Mouse (Mus musculus): Measurements from ENCODE around the gene Tcf7l2. TPM values are rescaled to one million over a fixed set of nuclear protein-coding genes. Genes with fewer than 3 reads are reported as not detected.

The Tcf7l2 gene
- polyA plus RNA-seq, 1 experiment from 2014 or later: 60.6 TPM

DNA sequence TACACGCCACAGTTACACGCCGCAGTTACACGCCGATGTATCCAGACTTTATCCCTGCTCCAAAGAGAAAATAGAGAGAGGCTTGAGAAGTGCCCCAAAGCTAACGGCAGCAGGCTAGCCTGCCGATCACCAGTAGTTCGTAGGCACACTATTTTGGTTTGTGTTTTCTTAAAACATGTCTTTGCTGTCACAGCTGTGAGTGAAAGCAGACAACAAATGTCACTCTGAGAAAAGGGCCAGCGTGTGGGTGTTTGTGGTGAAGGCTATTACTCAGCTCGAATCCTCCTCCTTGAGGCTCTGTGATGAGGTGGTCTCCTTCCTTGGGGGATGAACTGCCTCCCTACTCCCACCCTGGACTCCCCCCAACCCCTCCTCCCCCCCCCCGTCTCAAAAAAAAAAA lies 26.6 kb downstream of the Tcf7l2 start:
- Histone ChIP-seq H3K27me3 (ENCODE audit: control insufficient read depth, insufficient read depth, low read length) (no peaks in the 10 kb centered on the region), H3K4me3 (ENCODE audit: low read depth, low read length) (no peak overlapping the region), H3K36me3 (ENCODE audit: control insufficient read depth, insufficient read depth, low read length) (no peaks in the 10 kb centered on the region), H3K27ac (ENCODE audit: low read depth, low read length) (no peak overlapping the region), H3K9me3 (ENCODE audit: control insufficient read depth, low read length) (no peaks in the 10 kb centered on the region), H3K4me1 (ENCODE audit: control insufficient read depth, insufficient read depth, low read length) (peaks cover 25% of the 10 kb centered on the region), H3K9ac (ENCODE audit: low read length) (no peak overlapping the region), H3K4me2 (ENCODE audit: low read depth) (no peak overlapping the region)
- ATAC-seq (ENCODE audit: insufficient read depth, low FRiP score, low TSS enrichment): no peak
- WGBS: 54% methylated on average over 10 of the region's 11 CpGs
- DNase-seq (ENCODE audit: low spot score): no peak

- Histone ChIP-seq H3K4me2 (ENCODE audit: low read depth) (no peak overlapping the region), H3K27ac (ENCODE audit: low read depth, low read length) (no peak overlapping the region), H3K4me3 (ENCODE audit: low read depth, low read length) (no peak overlapping the region), H3K9me3 (ENCODE audit: control insufficient read depth, low read length) (no peaks in the 10 kb centered on the region), H3K4me1 (ENCODE audit: control insufficient read depth, insufficient read depth, low read length) (peaks cover 25% of the 10 kb centered on the region), H3K27me3 (ENCODE audit: control insufficient read depth, insufficient read depth, low read length) (no peaks in the 10 kb centered on the region), H3K36me3 (ENCODE audit: control insufficient read depth, insufficient read depth, low read length) (no peaks in the 10 kb centered on the region), H3K9ac (ENCODE audit: low read length) (no peak overlapping the region)
- 71% methylated on average over 11 of the region's 11 CpGs for WGBS
- no peak for ATAC-seq (ENCODE audit: insufficient read depth, low FRiP score, low TSS enrichment)
- no peak for DNase-seq (ENCODE audit: low spot score)
Observed at GRCm38 (mm10) chr19:55768889-55769288, 27.3 kb downstream of the Tcf7l2 start.

DNA sequence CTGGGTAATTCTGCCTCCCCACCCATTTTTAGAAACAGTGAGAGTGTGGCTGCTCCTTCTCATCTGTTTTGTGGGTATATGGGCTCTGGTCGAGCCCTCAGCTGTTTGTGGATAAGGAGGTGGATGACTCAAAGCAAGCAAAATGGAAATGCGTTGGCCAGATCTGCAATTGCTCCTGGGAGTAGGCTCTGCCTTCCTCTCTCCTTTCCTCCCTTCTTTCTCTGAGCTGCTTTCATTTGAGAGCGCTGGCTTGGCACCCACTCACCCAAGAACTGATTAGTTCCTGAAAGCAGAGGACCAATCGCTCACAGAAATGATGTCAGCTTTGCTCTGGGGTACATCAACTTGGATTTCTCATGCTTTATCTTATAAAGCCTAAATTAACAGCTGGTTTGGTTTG lies 32.7 kb downstream of the Tcf7l2 start:
- no peak overlapping the region for H3K4me3 ChIP-seq (ENCODE audit: low read depth, low read length)
- H3K9ac ChIP-seq (ENCODE audit: low read length): no peak overlapping the region
- DNase-seq (ENCODE audit: low spot score): no peak
- no peak for ATAC-seq (ENCODE audit: insufficient read depth, low FRiP score, low TSS enrichment)
- no peak overlapping the region for H3K4me2 ChIP-seq (ENCODE audit: low read depth)
- H3K36me3 ChIP-seq (ENCODE audit: control insufficient read depth, insufficient read depth, low read length): no peaks in the 10 kb centered on the region
- H3K27ac ChIP-seq (ENCODE audit: low read depth, low read length): no peak overlapping the region
- H3K27me3 ChIP-seq (ENCODE audit: control insufficient read depth, insufficient read depth, low read length): no peaks in the 10 kb centered on the region
- WGBS: 79% methylated on average over 4 of the region's 4 CpGs
- no peaks in the 10 kb centered on the region for H3K9me3 ChIP-seq (ENCODE audit: control insufficient read depth, low read length)
- peaks cover 10% of the 10 kb centered on the region; the same call in 1 of the 2 replicates for H3K4me1 ChIP-seq (ENCODE audit: control insufficient read depth, insufficient read depth, low read length)

GRCm38 (mm10) chr19:55774824-55775223 lies 33.2 kb downstream of the Tcf7l2 start:
- ATAC-seq (ENCODE audit: insufficient read depth, low FRiP score, low TSS enrichment): no peak
- 82% methylated on average over 7 of the region's 7 CpGs for WGBS

DNA sequence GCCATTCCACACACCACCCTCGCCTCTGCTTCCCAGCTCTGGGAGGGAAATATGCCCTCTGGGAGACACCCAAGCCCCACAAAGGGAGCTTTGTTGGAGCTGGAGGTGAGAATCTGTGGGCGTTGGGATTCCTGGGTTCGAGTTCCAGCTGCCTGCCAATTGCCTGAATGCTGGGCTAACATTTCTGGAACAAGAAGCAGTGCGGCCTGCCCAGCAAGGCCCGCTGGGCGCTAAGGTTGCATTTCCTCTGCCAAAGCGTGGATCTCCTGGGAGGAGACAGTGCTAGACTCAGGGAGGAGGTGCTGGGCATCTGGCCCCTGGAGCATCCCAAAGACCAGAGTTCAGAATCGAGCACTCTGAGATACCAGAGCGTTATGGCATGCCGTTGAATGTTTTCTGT lies 38.3 kb downstream of the Tcf7l2 start:
- H3K27me3 ChIP-seq (ENCODE audit: control insufficient read depth, insufficient read depth, low read length): no peaks in the 10 kb centered on the region
- ATAC-seq (ENCODE audit: insufficient read depth, low FRiP score, low TSS enrichment) (no peak), DNase-seq (ENCODE audit: low spot score) (no peak)
- no peak overlapping the region for H3K27ac ChIP-seq (ENCODE audit: low read depth, low read length)
- H3K4me1 ChIP-seq (ENCODE audit: control insufficient read depth, insufficient read depth, low read length): 0 out of 2 replicates have a peak, but pooled peaks cover 2% of the 10 kb centered on the region
- WGBS: 83% methylated on average over 10 of the region's 10 CpGs
- no peaks in the 10 kb centered on the region for H3K9me3 ChIP-seq (ENCODE audit: control insufficient read depth, low read length)
- no peak overlapping the region for H3K4me3 ChIP-seq (ENCODE audit: low read depth, low read length)
- H3K4me2 ChIP-seq (ENCODE audit: low read depth): no peak overlapping the region
- H3K9ac ChIP-seq (ENCODE audit: low read length): no peak overlapping the region
- no peaks in the 10 kb centered on the region for H3K36me3 ChIP-seq (ENCODE audit: control insufficient read depth, insufficient read depth, low read length)

More at GRCm38 (mm10) chr19:55774824-55775223, 33.2 kb downstream of the Tcf7l2 start:
- Histone ChIP-seq H3K4me2 (ENCODE audit: low read depth) (no peak overlapping the region), H3K4me1 (ENCODE audit: control insufficient read depth, insufficient read depth, low read length) (peaks cover 10% of the 10 kb centered on the region; the same call in 1 of the 2 replicates), H3K36me3 (ENCODE audit: control insufficient read depth, insufficient read depth, low read length) (no peaks in the 10 kb centered on the region), H3K27me3 (ENCODE audit: control insufficient read depth, insufficient read depth, low read length) (no peaks in the 10 kb centered on the region), H3K4me3 (ENCODE audit: low read depth, low read length) (no peak overlapping the region), H3K27ac (ENCODE audit: low read depth, low read length) (no peak overlapping the region), H3K9ac (ENCODE audit: low read length) (no peak overlapping the region), H3K9me3 (ENCODE audit: control insufficient read depth, low read length) (no peaks in the 10 kb centered on the region)
- no peak for DNase-seq (ENCODE audit: low spot score)

- H3K36me3 ChIP-seq (ENCODE audit: control insufficient read depth, insufficient read depth, low read length): no peaks in the 10 kb centered on the region
- H3K27ac ChIP-seq (ENCODE audit: low read depth, low read length): no peak overlapping the region
- no peak overlapping the region for H3K9ac ChIP-seq (ENCODE audit: low read length)
- WGBS: 81% methylated on average over 10 of the region's 10 CpGs
- H3K4me3 ChIP-seq (ENCODE audit: low read depth, low read length): no peak overlapping the region
- no peak for ATAC-seq (ENCODE audit: insufficient read depth, low FRiP score, low TSS enrichment)
- H3K9me3 ChIP-seq (ENCODE audit: control insufficient read depth, low read length): no peaks in the 10 kb centered on the region
- no peak overlapping the region for H3K4me2 ChIP-seq (ENCODE audit: low read depth)
- 0 out of 2 replicates have a peak, but pooled peaks cover 2% of the 10 kb centered on the region for H3K4me1 ChIP-seq (ENCODE audit: control insufficient read depth, insufficient read depth, low read length)
- no peak for DNase-seq (ENCODE audit: low spot score)
- H3K27me3 ChIP-seq (ENCODE audit: control insufficient read depth, insufficient read depth, low read length): no peaks in the 10 kb centered on the region
Observed at GRCm38 (mm10) chr19:55781087-55781486, 39.5 kb downstream of the Tcf7l2 start.

- Histone ChIP-seq H3K27me3 (ENCODE audit: control insufficient read depth, insufficient read depth, low read length) (no peaks in the 10 kb centered on the region), H3K4me1 (ENCODE audit: control insufficient read depth, insufficient read depth, low read length) (0 out of 2 replicates have a peak, but pooled peaks cover 2% of the 10 kb centered on the region), H3K27ac (ENCODE audit: low read depth, low read length) (no peak overlapping the region), H3K4me2 (ENCODE audit: low read depth) (no peak overlapping the region), H3K4me3 (ENCODE audit: low read depth, low read length) (no peak overlapping the region), H3K36me3 (ENCODE audit: control insufficient read depth, insufficient read depth, low read length) (no peaks in the 10 kb centered on the region), H3K9ac (ENCODE audit: low read length) (no peak overlapping the region), H3K9me3 (ENCODE audit: control insufficient read depth, low read length) (no peaks in the 10 kb centered on the region)
- ATAC-seq (ENCODE audit: insufficient read depth, low FRiP score, low TSS enrichment) (no peak), DNase-seq (ENCODE audit: low spot score) (no peak)
- 76% methylated on average over 8 of the region's 8 CpGs for WGBS
Observed at GRCm38 (mm10) chr19:55781681-55782080, 40.1 kb downstream of the Tcf7l2 start.

- no peak for ATAC-seq (ENCODE audit: insufficient read depth, low FRiP score, low TSS enrichment)
- no peaks in the 10 kb centered on the region for H3K9me3 ChIP-seq (ENCODE audit: control insufficient read depth, low read length)
- H3K27me3 ChIP-seq (ENCODE audit: control insufficient read depth, insufficient read depth, low read length): no peaks in the 10 kb centered on the region
- no peak overlapping the region for H3K9ac ChIP-seq (ENCODE audit: low read length)
- H3K36me3 ChIP-seq (ENCODE audit: control insufficient read depth, insufficient read depth, low read length): no peaks in the 10 kb centered on the region; the same call in 1 of the 2 replicates
- H3K4me2 ChIP-seq (ENCODE audit: low read depth): no peak overlapping the region
- DNase-seq (ENCODE audit: low spot score): no peak
- H3K4me3 ChIP-seq (ENCODE audit: low read depth, low read length): no peak overlapping the region
- peaks cover 12% of the 10 kb centered on the region for H3K4me1 ChIP-seq (ENCODE audit: control insufficient read depth, insufficient read depth, low read length)
- 87% methylated on average over 21 of the region's 21 CpGs for WGBS
- no peak overlapping the region for H3K27ac ChIP-seq (ENCODE audit: low read depth, low read length)
Observed at GRCm38 (mm10) chr19:55784796-55785418, 43.3 kb downstream of the Tcf7l2 start.

- Histone ChIP-seq H3K9me3 (ENCODE audit: control insufficient read depth, low read length) (no peaks in the 10 kb centered on the region), H3K9ac (ENCODE audit: low read length) (no peak overlapping the region), H3K27me3 (ENCODE audit: control insufficient read depth, insufficient read depth, low read length) (no peaks in the 10 kb centered on the region), H3K36me3 (ENCODE audit: control insufficient read depth, insufficient read depth, low read length) (no peaks in the 10 kb centered on the region; the same call in 1 of the 2 replicates), H3K4me1 (ENCODE audit: control insufficient read depth, insufficient read depth, low read length) (peaks cover 13% of the 10 kb centered on the region), H3K4me3 (ENCODE audit: low read depth, low read length) (no peak overlapping the region), H3K27ac (ENCODE audit: low read depth, low read length) (no peak overlapping the region), H3K4me2 (ENCODE audit: low read depth) (no peak overlapping the region)
- 92% methylated on average over 13 of the region's 13 CpGs for WGBS
- DNase-seq (ENCODE audit: low spot score) (no peak), ATAC-seq (ENCODE audit: insufficient read depth, low FRiP score, low TSS enrichment) (peak; percentile 28; the same call in 1 of the 2 replicates)
Observed at GRCm38 (mm10) chr19:55787420-55787819, 45.8 kb downstream of the Tcf7l2 start.

Measured in neural tube, embryonic 11.5 days (tissue).